Mouse (Mus musculus) spleen, adult 10 weeks (tissue): Measurements from ENCODE around the gene Pik3r4. TPM values are rescaled to one million over a fixed set of nuclear protein-coding genes. Genes with fewer than 3 reads are reported as not detected.

Source experiments
- polyA plus RNA-seq: library from polyadenylated mRNA; stranded (reverse); fragments of 350-450 nt; fragmentation: Illumina TruSeq; extraction: RNeasy Lipid Tissue Mini Kit (QIAGEN cat#74804); gene quantifications from one replicate; pipeline ENCODE4 v1.2.3, GENCODE M21; 2015; ENCODE audit warnings: low replicate concordance; ENCODE audit not compliant: insufficient read depth

The Pik3r4 gene
- polyA plus RNA-seq: 88.2 TPM

GRCm38 (mm10) chr9:105642460-105643371 is at the start of gene Pik3r4:
Pik3r4 (plus strand) TSS chr9:105642978.

Other genes with a start within 250 kb of the Pik3r4 start
- 19.4 TPM for gene Aste1, start 247.6 kb upstream of the Pik3r4 start, polyA plus RNA-seq
- not detected for gene Nek11, start 247.5 kb upstream of the Pik3r4 start, polyA plus RNA-seq
- 109 TPM for gene Atp2c1, start 115.7 kb upstream of the Pik3r4 start, polyA plus RNA-seq
- gene Col6a6, start 185.2 kb downstream of the Pik3r4 start, polyA plus RNA-seq: 0.17 TPM